Mouse (Mus musculus) embryonic facial prominence, embryonic 13.5 days (tissue): ENCODE measurements around the gene Ppp1r3a. TPM values are rescaled to one million over a fixed set of nuclear protein-coding genes. Genes with fewer than 3 reads are reported as not detected.
"Not testable (repeated sequence)": the region's sequence is repeated elsewhere in the genome, so short reads cannot be mapped to it uniquely, and the experiment has no call there.

Experiments
- ATAC-seq: fragments of 200-750 bp; cut with Nextera tagmentation; 2 replicates; pipeline ENCODE4 v1.8.0; 2017; ENCODE audit warnings: low read depth; ENCODE audit not compliant: insufficient number of reproducible peaks, insufficient read depth, low FRiP score, low TSS enrichment
- H3K27ac ChIP-seq: fragments of 300-500 bp; sonication (generic); 2 replicates; pipeline ENCODE4 v1.5.1; 2015; ENCODE audit warnings: moderate library complexity, mild to moderate bottlenecking, inconsistent platforms
- H3K27me3 ChIP-seq: fragments of 300-500 bp; sonication (generic); 2 replicates; pipeline ENCODE4 v1.6.1; 2015; ENCODE audit warnings: mild to moderate bottlenecking, inconsistent platforms
- H3K36me3 ChIP-seq: fragments of 300-500 bp; sonication (generic); 2 replicates; pipeline ENCODE4 v1.6.1; 2015; ENCODE audit warnings: mild to moderate bottlenecking, inconsistent platforms
- H3K4me1 ChIP-seq: fragments of 300-500 bp; sonication (generic); 2 replicates; pipeline ENCODE4 v1.6.1; 2015; ENCODE audit warnings: inconsistent platforms
- H3K4me2 ChIP-seq: fragments of 300-500 bp; sonication (generic); 2 replicates; pipeline ENCODE4 v1.6.1; 2015; ENCODE audit warnings: moderate library complexity, mild to moderate bottlenecking, inconsistent platforms
- H3K4me3 ChIP-seq: fragments of 300-500 bp; sonication (generic); 2 replicates; pipeline ENCODE4 v1.5.1; 2015; ENCODE audit warnings: mild to moderate bottlenecking, inconsistent platforms
- H3K9ac ChIP-seq: fragments of 300-500 bp; sonication (generic); 2 replicates; pipeline ENCODE4 v1.6.1; 2015; ENCODE audit warnings: mild to moderate bottlenecking, inconsistent platforms
- H3K9me3 ChIP-seq: fragments of 300-500 bp; sonication (generic); 2 replicates; pipeline ENCODE4 v1.6.1; 2016; ENCODE audit warnings: inconsistent platforms
- WGBS: fragments of 180-500 bp; shearing (Covaris S2); methylation state at CpG from one replicate; pipeline ENCODE4 v1.1.7; 2015; ENCODE audit warnings: mixed read lengths; 5-methylcytosine and 5-hydroxymethylcytosine counted together
- polyA plus RNA-seq: library from polyadenylated mRNA; unstranded; fragments of >200 nt; fragmentation: Nextera tagmentation; extraction: Ambion mirVana; gene quantifications from 2 replicates; pipeline ENCODE4 v1.2.1, GENCODE M21; 2015

The Ppp1r3a gene
- polyA plus RNA-seq, 1 experiment from 2014 or later: not detected

DNA sequence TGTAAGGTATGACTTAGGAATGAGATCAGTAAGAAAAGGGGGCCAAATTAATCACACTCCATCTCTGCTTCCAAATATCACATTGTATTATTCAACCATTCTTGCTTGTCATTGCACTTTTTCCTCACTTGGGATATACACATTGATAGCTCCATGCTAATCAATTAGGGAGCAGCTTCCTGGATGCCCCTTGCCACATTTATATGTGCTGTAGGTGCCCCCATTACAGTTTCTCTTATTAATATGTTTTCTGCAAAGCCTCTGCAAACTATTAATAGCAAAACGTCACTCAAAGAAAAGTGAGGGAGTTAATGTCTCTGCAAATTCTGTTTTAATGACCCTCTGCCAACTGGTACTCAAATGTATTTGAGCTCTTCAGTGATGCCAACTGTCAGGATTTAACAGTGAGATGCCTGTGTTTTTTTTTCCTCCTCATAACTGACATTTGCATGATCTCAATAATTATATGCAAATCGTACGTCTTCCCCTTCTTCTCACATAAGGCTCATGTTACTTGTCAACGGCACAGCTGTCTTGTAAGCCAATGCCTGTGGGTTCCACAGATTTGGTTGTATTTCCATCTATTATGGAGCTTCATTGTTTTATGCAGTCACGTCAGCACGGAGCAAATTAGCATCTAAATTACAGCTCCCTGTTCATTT lies 34.8 kb downstream of the Ppp1r3a start:
- Histone ChIP-seq H3K4me2 (no peak overlapping the region), H3K9ac (no peak overlapping the region), H3K4me3 (no peak overlapping the region), H3K9me3 (no peaks in the 10 kb centered on the region), H3K4me1 (no peaks in the 10 kb centered on the region), H3K27ac (no peak overlapping the region), H3K36me3 (no peaks in the 10 kb centered on the region), H3K27me3 (no peaks in the 10 kb centered on the region)
- 66% methylated on average over 6 of the region's 6 CpGs for WGBS
- ATAC-seq: no peak

DNA sequence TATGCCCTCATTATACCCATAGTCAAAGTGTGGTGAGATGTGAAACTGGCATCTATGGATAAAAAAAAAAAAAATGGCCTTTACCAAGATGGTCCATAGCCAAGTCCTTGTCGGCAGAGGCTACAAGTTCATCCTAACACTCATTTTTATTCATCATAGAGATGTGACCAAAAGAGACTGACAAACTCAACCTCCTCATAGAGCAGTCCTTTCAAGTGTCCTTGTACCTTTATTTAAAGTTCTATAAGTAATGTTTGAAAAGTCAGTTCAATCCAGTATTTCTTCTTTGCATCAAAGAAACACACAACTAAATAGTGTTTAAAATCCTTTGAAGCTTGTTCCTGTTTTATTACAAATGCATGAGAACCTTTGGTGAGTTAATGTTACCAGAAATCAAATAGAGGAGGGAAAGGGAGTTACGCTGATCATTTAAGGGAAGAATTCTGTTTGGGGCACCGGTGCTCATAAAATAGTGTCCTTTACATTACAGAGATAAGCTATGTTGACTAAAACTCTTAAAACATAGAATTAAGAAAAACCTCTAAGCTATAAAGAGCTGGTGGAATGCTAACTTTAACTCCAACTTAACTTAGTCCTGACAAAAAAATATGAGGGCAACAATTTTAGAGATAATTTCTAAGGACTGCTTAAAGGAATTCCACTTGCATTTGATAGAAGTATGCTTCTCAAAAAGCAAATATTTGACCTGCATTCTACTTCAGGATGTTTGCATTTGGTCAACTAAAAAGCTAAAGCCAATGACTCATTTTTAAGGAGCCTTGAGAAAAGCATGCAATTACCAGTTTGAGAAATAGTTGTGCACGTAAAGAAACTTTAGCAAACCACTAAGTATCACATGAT lies 39.7 kb downstream of the Ppp1r3a start:
- H3K4me3 ChIP-seq: no peak overlapping the region
- no peaks in the 10 kb centered on the region for H3K4me1 ChIP-seq
- H3K27ac ChIP-seq: no peak overlapping the region
- H3K27me3 ChIP-seq: no peaks in the 10 kb centered on the region
- no peak overlapping the region for H3K9ac ChIP-seq
- H3K9me3 ChIP-seq: no peaks in the 10 kb centered on the region
- H3K4me2 ChIP-seq: no peak overlapping the region
- no peaks in the 10 kb centered on the region for H3K36me3 ChIP-seq
- WGBS: 86% methylated on average over 4 of the region's 4 CpGs
- no peak for ATAC-seq

DNA sequence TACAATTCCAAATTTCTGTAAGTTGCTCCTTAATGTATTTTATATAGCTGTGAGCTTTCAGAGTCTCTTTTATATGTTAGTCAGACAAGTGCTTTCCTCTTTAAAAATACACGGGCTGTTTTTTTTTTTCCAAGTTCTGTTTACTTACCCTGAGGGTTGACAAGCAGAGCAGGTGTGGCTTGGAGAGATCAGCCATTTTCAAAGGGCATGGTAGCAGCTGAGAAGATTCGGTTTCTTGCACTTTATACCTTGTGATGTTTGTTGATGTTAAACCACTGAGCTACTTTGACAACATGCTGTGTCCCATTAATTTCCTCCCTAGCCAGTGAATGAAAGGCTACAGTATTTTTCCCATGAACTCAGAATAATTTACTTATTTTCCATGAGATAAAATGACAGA lies 42.9 kb downstream of the Ppp1r3a start:
- 39% methylated on average over 2 of the region's 2 CpGs for WGBS
- ATAC-seq: no peak

DNA sequence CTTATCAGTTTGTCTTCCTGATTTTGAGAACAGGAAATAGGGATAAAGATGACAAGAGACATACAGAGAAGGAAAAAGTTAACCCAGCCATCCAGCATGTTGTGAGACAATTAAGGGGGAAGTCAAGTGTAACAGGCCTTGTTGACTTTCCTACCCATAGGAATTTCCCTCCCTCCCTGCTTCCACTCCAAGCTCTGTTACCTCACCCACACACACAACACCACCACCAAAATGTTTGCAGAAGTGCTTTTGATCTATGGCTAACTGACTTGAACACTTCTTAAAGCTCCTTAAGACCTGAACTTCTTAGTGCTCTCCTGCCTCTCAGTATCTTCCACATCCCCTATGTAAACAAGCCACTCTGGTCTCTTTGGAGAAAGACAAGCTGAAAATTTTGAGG lies 55.0 kb downstream of the Ppp1r3a start:
- ATAC-seq: no peak
- Histone ChIP-seq H3K4me1 (no peaks in the 10 kb centered on the region), H3K36me3 (no peaks in the 10 kb centered on the region), H3K9ac (no peak overlapping the region), H3K27ac (no peak overlapping the region), H3K27me3 (no peaks in the 10 kb centered on the region), H3K4me3 (no peak overlapping the region), H3K4me2 (no peak overlapping the region), H3K9me3 (no peaks in the 10 kb centered on the region)

More for the DNA sequence above, 42.9 kb downstream of the Ppp1r3a start:
- Histone ChIP-seq H3K4me3 (no peak overlapping the region), H3K27me3 (no peaks in the 10 kb centered on the region), H3K4me2 (no peak overlapping the region), H3K36me3 (no peaks in the 10 kb centered on the region), H3K4me1 (no peaks in the 10 kb centered on the region), H3K9ac (no peak overlapping the region), H3K27ac (no peak overlapping the region), H3K9me3 (no peaks in the 10 kb centered on the region)

GRCm38 (mm10) chr6:14679231-14679887 lies 75.7 kb downstream of the Ppp1r3a start:
- not testable (repeated sequence) for H3K4me1 ChIP-seq, H3K4me2 ChIP-seq, H3K4me3 ChIP-seq, H3K27me3 ChIP-seq, H3K9ac ChIP-seq, H3K9me3 ChIP-seq, ATAC-seq, H3K36me3 ChIP-seq, H3K27ac ChIP-seq
- WGBS: 88% methylated on average over 20 of the region's 20 CpGs

GRCm38 (mm10) chr6:14668966-14669365 lies 86.1 kb downstream of the Ppp1r3a start:
- not testable (repeated sequence) for H3K4me3 ChIP-seq, H3K27me3 ChIP-seq, ATAC-seq, H3K36me3 ChIP-seq, H3K4me1 ChIP-seq, H3K9ac ChIP-seq, H3K4me2 ChIP-seq, H3K27ac ChIP-seq
- 86% methylated on average over 2 of the region's 2 CpGs for WGBS
- H3K9me3 ChIP-seq: peaks cover 11% of the 10 kb centered on the region; the same call in 1 of the 2 replicates

DNA sequence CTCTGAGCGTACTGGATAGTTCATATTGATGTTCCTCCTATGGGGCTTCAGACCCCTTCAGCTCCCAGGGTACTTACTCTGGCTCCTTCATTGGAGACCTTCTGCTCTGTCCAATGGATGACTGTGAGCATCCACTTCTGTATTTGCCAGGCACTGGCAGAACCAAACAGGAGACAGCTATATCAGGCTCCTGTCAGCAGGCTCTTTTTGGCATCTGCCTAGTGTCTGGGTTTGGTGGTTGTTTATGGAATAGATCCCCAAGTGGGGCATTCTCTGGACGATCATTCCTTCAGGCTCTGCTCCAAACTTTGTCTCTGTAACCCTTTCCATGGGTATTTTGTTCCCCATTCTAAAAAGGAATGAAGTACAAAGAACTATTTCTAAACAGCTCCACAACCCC lies 87.4 kb downstream of the Ppp1r3a start:
- H3K27ac ChIP-seq, H3K4me3 ChIP-seq, H3K27me3 ChIP-seq, H3K9me3 ChIP-seq, H3K36me3 ChIP-seq, ATAC-seq, H3K4me2 ChIP-seq, H3K9ac ChIP-seq, H3K4me1 ChIP-seq: not testable (repeated sequence)
- 88% methylated on average over 2 of the region's 2 CpGs for WGBS

Other genes starting within 250 kb of the Ppp1r3a start
- gene Foxp2, start 146.1 kb upstream of the Ppp1r3a start, polyA plus RNA-seq: 10.3 and 10.7 TPM in 2 replicates